ENCODE assay signal across 20 mouse cellular contexts in genomic region chr8:46578794-46579193, GRCm38 (mm10). TPM values are rescaled to one million over a fixed set of nuclear protein-coding genes. Genes with fewer than 3 reads are reported as not detected.
DNase-seq lines count a peak whose midpoint lies in the region; TF ChIP-seq lines count a peak whose summit lies in the region.
"Had no signal": no experiment of that assay in that cellular context is flagged by ENCODE, and none has a peak within 500 bp of the region (broad histone marks: within the 10 kb centered on the region; RNA-seq: fewer than 3 reads in every experiment).

No protein-coding gene starts in this region.

- H3K4me3 ChIP-seq in heart, adult 2 months = no peak overlapping the region
- no peak overlapping the region for H3K4me3 ChIP-seq in CH12.LX (replicated peaks in 1 of 3; ENCODE audit: low read depth in 2 of 3, low read length in 2 of 3, poor library complexity in 1 of 3)
- no peak overlapping the region for H3K4me3 ChIP-seq in ES-E14 (ENCODE audit: insufficient read depth in 1 of 2, low read depth in 1 of 2, low read length in 2 of 2, poor library complexity in 1 of 2, severe bottlenecking in 1 of 2)
- no peak overlapping the region for H3K4me3 ChIP-seq in gastrocnemius, adult 2 months

- 94% methylated on average over 9 of the region's 9 CpGs for WGBS in heart, adult 2 months

- no peak for TF ChIP-seq RAD21 in CH12.LX (IDR thresholded peaks at IDR 0.05; ENCODE audit: low read depth, low read length)

- no peak for TF ChIP-seq EP300 in heart, adult 2 months (IDR thresholded peaks at IDR 0.05; ENCODE audit: insufficient read depth, low read depth, low read length)
- no peak for TF ChIP-seq EP300 in CH12.LX (IDR thresholded peaks at IDR 0.05; ENCODE audit: low read length)

- H3K9ac ChIP-seq in heart, adult 2 months (ENCODE audit: low read depth, low read length) = no peak overlapping the region
- H3K9ac ChIP-seq in CH12.LX (ENCODE audit: insufficient read depth, low read depth) = no peak overlapping the region
- no peak overlapping the region for H3K9ac ChIP-seq in ES-E14 (ENCODE audit: insufficient read depth, low read depth, low read length, poor library complexity, severe bottlenecking)

- TF ChIP-seq POLR2A in heart, adult 2 months (IDR thresholded peaks at IDR 0.05; ENCODE audit: insufficient read depth, low read depth, low read length) = no peak
- TF ChIP-seq POLR2A in CH12.LX (IDR thresholded peaks at IDR 0.05; ENCODE audit: low read depth, low read length) = no peak

- H3K4me1 ChIP-seq in heart, adult 2 months (ENCODE audit: control insufficient read depth, insufficient read depth, low read length) = no peaks in the 10 kb centered on the region
- H3K4me1 ChIP-seq in CH12.LX (ENCODE audit: control insufficient read depth in 1 of 2, insufficient read depth in 2 of 2) = peaks cover 0 to 38% of the 10 kb centered on the region in 2 experiments; a peak in 2 of 4 replicates
- H3K4me1 ChIP-seq in ES-E14 (ENCODE audit: control insufficient read depth in 2 of 2, insufficient read depth in 2 of 2, low read length in 2 of 2, poor library complexity in 1 of 2) = peaks cover 3 to 6% of the 10 kb centered on the region in 2 experiments; a peak in 3 of 4 replicates

- no peaks in the 10 kb centered on the region for H3K27me3 ChIP-seq in heart, adult 2 months (ENCODE audit: control insufficient read depth, insufficient read depth, low read length)
- no peaks in the 10 kb centered on the region for H3K27me3 ChIP-seq in CH12.LX (replicated peaks)
- H3K27me3 ChIP-seq: Patski had no signal

- H3K4me2 ChIP-seq in CH12.LX (ENCODE audit: insufficient read depth, low read depth, poor library complexity, severe bottlenecking) = no peak overlapping the region

- no peaks in the 10 kb centered on the region for H3K79me2 ChIP-seq in heart, adult 2 months (replicated peaks; ENCODE audit: control insufficient read depth, insufficient read depth, low read length)
- no peaks in the 10 kb centered on the region for H3K79me2 ChIP-seq in CH12.LX (replicated peaks; ENCODE audit: control insufficient read depth, extremely low read depth, insufficient read depth, poor library complexity, severe bottlenecking)

- dilution Hi-C loops in CH12.LX (cut with MboI; ENCODE audit: extremely low pct_ligation_motif_present, extremely low pct_unique_long_range_greater_than_20kb, low sequenced_read_pairs) = no loop called here

- H3K27ac ChIP-seq in heart, adult 2 months = no peak overlapping the region
- H3K27ac ChIP-seq in CH12.LX (ENCODE audit: insufficient read depth, low read depth) (no peak overlapping the region), ES-E14 (ENCODE audit: insufficient read depth, low read depth, low read length, poor library complexity, severe bottlenecking) (no peak overlapping the region)
- no peak overlapping the region for H3K27ac ChIP-seq in gastrocnemius, adult 2 months

- no peaks in the 10 kb centered on the region; the same call in 1 of the 2 replicates for H3K36me3 ChIP-seq in heart, adult 2 months (ENCODE audit: control insufficient read depth, insufficient read depth, low read length)
- peaks cover 57 to 83% of the 10 kb centered on the region in 2 experiments for H3K36me3 ChIP-seq in CH12.LX (replicated peaks in 1 of 2; ENCODE audit: control insufficient read depth in 1 of 2, insufficient read depth in 1 of 2, low read length in 1 of 2)
- H3K36me3 ChIP-seq in ES-E14 (ENCODE audit: control insufficient read depth, insufficient read depth, low read length, poor library complexity, severe bottlenecking) = peaks cover 24% of the 10 kb centered on the region

- no peak for TF ChIP-seq CTCF in heart, adult 2 months (IDR thresholded peaks at IDR 0.05)
- TF ChIP-seq CTCF in CH12.LX (conservative IDR thresholded peaks at IDR 0.05 in 1 of 2, IDR thresholded peaks at IDR 0.05 in 1 of 2; ENCODE audit: low read depth in 2 of 2, low read length in 2 of 2) = no peak
- no peak for TF ChIP-seq CTCF in gastrocnemius, adult 2 months (IDR thresholded peaks at IDR 0.05)

- in situ Hi-C loops in CH12.LX (cut with MboI; ENCODE audit: low pct_ligation_motif_present, low pct_unique_long_range_greater_than_20kb, low sequenced_read_pairs) (no loop called here), ES-E14 (cut with MboI; ENCODE audit: low sequenced_read_pairs in 2 of 2, unreplicated experiment in 2 of 2) (no loop called here)

- intact Hi-C loops in heart, adult 2 months (cut with DNase I) = no loop called here
- intact Hi-C loops in gastrocnemius, adult 2 months (cut with DNase I) = no loop called here

- H3K9me3 ChIP-seq in CH12.LX (replicated peaks; ENCODE audit: low read length) (no peaks in the 10 kb centered on the region), ES-E14 (ENCODE audit: control insufficient read depth, insufficient read depth, low read depth, low read length) (no peaks in the 10 kb centered on the region)
- H3K9me3 ChIP-seq: G1E had no signal

- peak; percentile 10 for DNase-seq in heart, adult 11 months
- DNase-seq in heart, adult 2 months = no peak
- DNase-seq in CH12.LX (ENCODE audit: extremely low read depth) (no peak), ES-E14 (ENCODE audit: low read depth, low spot score) (no peak)
- no peak for DNase-seq in B cell, adult 2 months
- no peak for DNase-seq in gastrocnemius, adult 2 months
- DNase-seq: adrenal gland, adult 2 months; adrenal gland, adult 8-10 months; adrenal gland, postnatal 10 days; adrenal gland, postnatal 14 days; adrenal gland, postnatal 25 days; adrenal gland, postnatal 36 days; cerebellum, adult 11 months; cerebellum, adult 11-12 months; cerebellum, adult 18-20 months; cerebellum, adult 2 months; cerebellum, adult 8-10 months; cerebellum, adult 9-10 months had no signal

TF ChIP-seq in CH12.LX, 34 proteins besides CTCF, POLR2A, EP300 and RAD21:
- TF ChIP-seq MYC (IDR thresholded peaks at IDR 0.05; ENCODE audit: low read depth, low read length) = no peak
- TF ChIP-seq GABPA (IDR thresholded peaks at IDR 0.05; ENCODE audit: insufficient replicate concordance, low read depth, low read length) = no peak
- peak; percentile 78 for TF ChIP-seq MAFK (IDR thresholded peaks at IDR 0.05; ENCODE audit: insufficient replicate concordance, low read length)

TF ChIP-seq in ES-E14, 5 proteins besides CTCF, POLR2A, EP300 and RAD21:
- TF ChIP-seq ZC3H11A (IDR thresholded peaks at IDR 0.05; ENCODE audit: borderline replicate concordance, low read depth, low read length) (no peak), MAFK (IDR thresholded peaks at IDR 0.05; ENCODE audit: insufficient read depth, low read depth, low read length) (peak; percentile 83)

RNA-seq across cellular contexts. Expression of gene Cenpu, which starts 27.0 kb away (rescaled TPM):
- under 1 TPM; 0.30 to 0.73 TPM for total RNA-seq in heart, adult 2 months (2021)
- polyA plus RNA-seq in heart, adult 2 months (2012; rRNA removed) = 0.21 and 0.50 TPM in 2 replicates
- total RNA-seq in CH12.LX (2012; rRNA removed) (7.8 and 16.7 TPM in 2 replicates), CH12.LX (2014; rRNA removed) (26.8 and 32.4 TPM in 2 replicates), ES-E14 (2012; rRNA removed) (17.3 and 19.1 TPM in 2 replicates)
- polyA plus RNA-seq in CH12.LX (2012; ENCODE audit: insufficient read length, low read depth) = 27.7 and 28.3 TPM in 2 replicates
- total RNA-seq in gastrocnemius, adult 2 months (2021) = under 1 TPM in 1 of 2 experiments, not detected in 1; 0.31 TPM

RNA-seq across cellular contexts. Expression of gene Primpol, which starts 38.2 kb away (rescaled TPM):
- total RNA-seq in heart, adult 2 months (2021) = 1 to 10 TPM; 1.9 to 2.4 TPM
- 0.86 and 1.00 TPM in 2 replicates for polyA plus RNA-seq in heart, adult 2 months (2012; rRNA removed)
- total RNA-seq in CH12.LX (2012; rRNA removed) (8.5 and 12.4 TPM in 2 replicates), CH12.LX (2014; rRNA removed) (16.7 and 17.8 TPM in 2 replicates), ES-E14 (2012; rRNA removed) (6.6 and 7.5 TPM in 2 replicates)
- 15.3 and 16.2 TPM in 2 replicates for polyA plus RNA-seq in CH12.LX (2012; ENCODE audit: insufficient read length, low read depth)
- total RNA-seq in gastrocnemius, adult 2 months (2021) = 1 to 10 TPM; 1.4 to 2.1 TPM

RNA-seq across cellular contexts. Expression of gene Casp3, which starts 38.3 kb away (rescaled TPM):
- 1 to 10 TPM; 2.2 to 3.3 TPM for total RNA-seq in heart, adult 2 months (2021)
- polyA plus RNA-seq in heart, adult 2 months (2012; rRNA removed) = 1.6 and 1.7 TPM in 2 replicates
- total RNA-seq in CH12.LX (2012; rRNA removed) (43.7 and 57.8 TPM in 2 replicates), CH12.LX (2014; rRNA removed) (105 and 114 TPM in 2 replicates), ES-E14 (2012; rRNA removed) (25.8 and 30.7 TPM in 2 replicates)
- polyA plus RNA-seq in CH12.LX (2012; ENCODE audit: insufficient read length, low read depth) = 70.0 and 81.6 TPM in 2 replicates
- total RNA-seq in gastrocnemius, adult 2 months (2021) = 1 to 10 TPM; 1.3 to 1.8 TPM

Comparison
In these comparisons a context has a peak if more than half of its experiments do, and no peak if none do; other contexts are left out.
1. RNA of gene Cenpu, which starts 27.0 kb away (total RNA-seq): 7.8 to 32.4 TPM in CH12.LX and 17.3 to 19.1 TPM in ES-E14; 0.30 to 0.73 TPM in heart, adult 2 months and 0.31 TPM in gastrocnemius, adult 2 months; every median in the first group is over 4 times any median in the second.